Mouse (Mus musculus): Measurements from ENCODE around the gene Rpap3.

- TF ChIP-seq CTCF (IDR thresholded peaks at IDR 0.05; ENCODE audit: low read depth, low read length) (no peak), POLR2A (IDR thresholded peaks at IDR 0.05; ENCODE audit: insufficient read depth, low read length) (no peak)
These were observed 18.1 kb upstream of the Rpap3 start for GRCm38 (mm10) chr15:97723536-97724345.

All from ES-Bruce4 (cell line).